Mouse (Mus musculus): ENCODE measurements at regions not wholly inside any gene's neighbourhood (a gene's known extent, or its start where the extent isn't known, plus 50 kb on each side); places are given as distances from the start of the nearest gene placed in this dataset.
A peak's percentile ranks its signal among the peaks of the same experiment; 100 is the strongest.

DNA sequence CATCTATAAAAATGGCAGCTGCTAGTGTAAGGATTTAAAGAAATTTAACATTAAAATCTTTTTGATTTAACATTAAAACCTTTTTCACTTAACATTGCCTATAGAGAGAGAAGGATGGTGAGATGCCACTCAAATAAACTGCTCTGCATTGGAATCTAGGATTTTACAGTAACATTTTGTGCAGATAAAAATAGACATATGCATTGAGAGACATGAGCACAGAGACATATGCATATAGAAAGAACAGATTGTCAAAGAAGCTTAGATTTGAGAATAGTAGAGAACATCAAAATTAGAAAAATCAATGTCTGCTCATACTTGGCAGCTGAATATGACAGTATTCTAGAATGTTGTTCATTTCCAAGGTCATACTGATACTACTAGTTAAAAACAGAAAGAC lies 220.2 kb downstream of the Arap2 start:
- no peak for DNase-seq (ENCODE audit: low spot score)

DNA sequence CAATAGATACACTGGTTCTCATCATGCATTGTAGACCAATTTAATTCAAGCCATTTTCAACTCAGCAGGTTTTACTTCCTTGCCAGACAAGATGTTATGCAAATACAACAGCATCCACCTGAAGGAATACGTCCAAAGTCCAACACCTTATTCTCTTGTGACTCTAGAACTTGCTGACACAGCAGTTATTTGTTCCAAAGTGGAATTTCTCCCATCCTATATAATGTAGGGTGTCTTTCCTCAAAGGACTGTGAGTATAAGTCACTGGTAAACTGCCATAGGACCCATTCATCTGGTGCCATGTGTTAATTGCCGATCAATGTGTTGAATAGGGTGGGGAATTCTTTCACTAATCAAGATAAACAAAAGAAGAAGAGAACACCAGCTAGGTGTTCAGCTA lies 226.7 kb downstream of the Arap2 start:
- DNase-seq (ENCODE audit: low spot score): no peak

DNA sequence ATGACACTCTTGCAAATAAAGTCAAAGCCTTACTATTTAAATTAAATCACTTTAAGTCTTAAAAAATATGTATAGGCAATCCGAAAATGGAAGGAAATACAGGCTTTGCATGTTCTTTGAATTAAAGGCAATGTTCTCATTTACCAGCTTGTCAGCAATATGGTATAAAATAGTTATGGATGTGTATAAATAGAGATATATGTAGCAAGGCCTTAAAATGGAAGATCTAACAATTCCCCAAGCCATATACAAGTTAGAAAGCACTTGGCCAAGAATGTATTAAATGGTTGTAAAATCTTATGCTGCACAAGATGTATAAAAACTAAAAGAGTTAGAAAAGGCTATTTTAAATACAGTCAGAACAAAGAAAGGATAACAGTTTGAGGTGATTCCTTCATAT lies 254.1 kb downstream of the Arap2 start:
- no peak for DNase-seq (ENCODE audit: low spot score)

DNA sequence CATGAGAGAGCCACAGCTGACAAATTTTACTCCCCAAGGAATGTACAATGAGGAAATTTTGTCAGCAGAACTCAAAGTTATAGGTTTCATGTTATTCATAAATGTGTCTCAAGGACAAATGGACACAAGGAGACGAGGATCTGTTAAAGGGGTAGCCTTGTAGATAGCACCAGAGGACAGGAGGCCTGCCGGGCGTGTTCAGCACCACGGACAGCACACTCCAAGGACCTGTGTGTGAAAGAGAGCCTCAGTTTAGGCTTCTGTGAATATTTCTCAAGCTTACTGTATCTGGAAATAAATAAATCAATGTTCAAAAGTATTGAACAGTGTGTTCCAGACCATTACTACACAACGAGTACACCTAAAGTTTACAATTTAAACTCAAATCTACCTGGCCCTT lies 282.4 kb downstream of the Arap2 start:
- peak; percentile 76 for DNase-seq (ENCODE audit: low spot score)

DNA sequence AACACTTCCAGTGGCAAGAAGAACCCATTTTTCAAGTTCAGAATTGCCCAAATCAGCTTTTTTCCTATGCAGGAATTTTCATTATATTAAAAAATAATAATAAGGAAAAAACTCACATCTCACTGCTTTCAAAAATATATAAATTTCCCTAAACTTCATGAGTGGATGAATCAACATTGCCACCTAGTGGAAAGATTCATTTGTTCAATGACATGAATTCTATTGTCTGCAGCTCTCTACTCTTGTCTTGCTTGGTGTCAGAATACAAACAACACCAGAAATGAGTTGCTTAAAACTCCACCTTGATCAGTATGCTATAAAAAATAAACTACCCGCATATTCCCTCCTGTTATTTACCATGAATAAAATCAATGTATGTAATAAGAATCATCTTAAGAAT lies 285.0 kb downstream of the Arap2 start:
- peak; percentile 58 for DNase-seq (ENCODE audit: low spot score)

DNA sequence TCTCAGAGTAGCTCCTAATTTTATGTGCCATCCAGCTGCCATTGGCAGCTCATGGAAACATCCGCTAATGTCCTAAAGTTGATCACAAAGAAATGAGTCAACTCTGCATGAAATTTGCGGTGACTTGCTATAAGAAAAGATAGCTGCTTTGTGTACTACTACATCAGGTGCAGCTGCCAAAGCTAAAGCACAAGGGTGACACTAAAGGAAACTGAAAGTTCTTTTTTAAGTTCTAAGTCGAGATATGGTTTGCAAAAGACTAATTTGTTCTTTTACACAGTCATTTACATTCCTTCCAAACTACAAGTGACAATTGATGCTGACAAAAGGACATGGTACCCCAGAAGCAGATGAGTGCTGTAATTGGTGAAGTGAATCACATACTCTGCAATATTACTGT lies 292.5 kb downstream of the Arap2 start:
- DNase-seq (ENCODE audit: low spot score): no peak

DNA sequence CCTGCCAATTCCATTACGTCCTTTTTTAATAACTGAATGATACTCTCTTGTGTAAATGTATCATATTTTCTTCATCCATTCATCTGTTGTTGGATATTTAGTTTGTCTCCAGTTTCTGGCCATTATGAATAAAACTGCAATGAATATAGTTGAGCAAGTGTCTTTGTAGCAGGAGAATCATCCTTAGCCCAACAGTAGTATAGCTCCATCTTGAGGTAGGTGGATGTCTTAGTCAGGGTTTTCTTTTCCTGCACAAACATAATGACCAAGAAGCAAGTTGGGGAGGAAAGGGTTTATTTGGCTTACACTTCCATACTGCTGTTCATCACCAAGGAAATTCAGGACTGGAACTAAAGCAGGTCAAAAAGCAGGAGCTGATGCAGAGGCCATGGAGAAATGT lies 299.2 kb downstream of the Arap2 start:
- DNase-seq (ENCODE audit: low spot score): no peak

DNA sequence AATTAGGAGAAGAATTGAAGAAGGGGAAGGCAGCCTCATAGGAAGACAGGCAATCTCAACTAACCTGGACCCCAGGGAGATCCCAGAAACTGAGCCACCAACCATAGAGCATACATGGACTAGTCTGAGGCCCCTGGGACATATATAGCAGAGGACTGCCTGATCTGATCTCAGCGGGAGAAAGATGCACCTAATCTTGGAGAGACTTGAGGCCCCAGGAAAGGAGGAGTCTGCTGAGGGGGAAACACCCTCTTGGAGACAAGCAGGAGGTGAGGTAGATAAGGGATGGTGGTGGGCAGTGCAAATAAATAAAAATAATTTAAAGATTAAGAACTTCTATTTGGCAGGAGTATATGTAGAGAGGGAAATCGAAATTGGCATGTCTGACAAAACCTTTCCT lies 303.4 kb downstream of the Arap2 start:
- no peak for DNase-seq (ENCODE audit: low spot score)

All from embryo, embryonic 10.5 days (tissue).